Mouse (Mus musculus): Measurements from ENCODE around the gene Nufip2.

GRCm38 (mm10) chr11:77790286-77790685 lies 104.3 kb downstream of the Nufip2 start:
- TF ChIP-seq CTCF (IDR thresholded peaks at IDR 0.05; ENCODE audit: extremely low read depth, insufficient read depth, low read length), result no peak
- TF ChIP-seq POLR2A (IDR thresholded peaks at IDR 0.05; ENCODE audit: extremely low read depth, insufficient read depth, low read length), result no peak
